Mouse (Mus musculus) neural tube, embryonic 14.5 days (tissue): ENCODE measurements around the gene Stk24. TPM values are rescaled to one million over a fixed set of nuclear protein-coding genes. Genes with fewer than 3 reads are reported as not detected.

ENCODE experiments used
- ATAC-seq: fragments of 200-750 bp; cut with Nextera tagmentation; 2 replicates; pipeline ENCODE4 v1.8.0; 2017; ENCODE audit warnings: low read depth, mild to moderate bottlenecking, moderate TSS enrichment, moderate library complexity
- H3K27ac ChIP-seq: fragments of 300-500 bp; sonication (generic); 2 replicates; pipeline ENCODE4 v1.5.1; 2014; ENCODE audit warnings: low read depth, mild to moderate bottlenecking, control low read depth, low read length, moderate library complexity, mixed read lengths
- H3K27me3 ChIP-seq: fragments of 300-500 bp; sonication (generic); 2 replicates; pipeline ENCODE4 v1.6.1; 2014; ENCODE audit warnings: low read length; ENCODE audit not compliant: control insufficient read depth, insufficient read depth
- H3K36me3 ChIP-seq: fragments of 300-500 bp; sonication (generic); 2 replicates; pipeline ENCODE4 v1.6.1; 2014; ENCODE audit warnings: low read length, mixed read lengths; ENCODE audit not compliant: control insufficient read depth, insufficient read depth
- H3K4me1 ChIP-seq: fragments of 300-500 bp; sonication (generic); 2 replicates; pipeline ENCODE4 v1.6.1; 2014; ENCODE audit warnings: low read length; ENCODE audit not compliant: control insufficient read depth, insufficient read depth
- H3K4me2 ChIP-seq: fragments of 300-500 bp; sonication (generic); 2 replicates; pipeline ENCODE4 v1.6.1; 2014; ENCODE audit warnings: mild to moderate bottlenecking, low read depth, low read length, control low read depth
- H3K4me3 ChIP-seq: fragments of 300-500 bp; sonication (generic); 2 replicates; pipeline ENCODE4 v1.5.1; 2014; ENCODE audit warnings: low read depth, low read length, control low read depth, mixed read lengths
- H3K9ac ChIP-seq: fragments of 300-500 bp; sonication (generic); replicated peaks from 2 replicates; pipeline ENCODE4 v1.6.1; 2014; ENCODE audit warnings: low read depth, mild to moderate bottlenecking, control low read depth, low read length, mixed read lengths
- H3K9me3 ChIP-seq: fragments of 300-500 bp; sonication (generic); 2 replicates; pipeline ENCODE4 v1.6.1; 2016; ENCODE audit warnings: low read length; ENCODE audit not compliant: control insufficient read depth
- WGBS: fragments of 180-500 bp; shearing (Covaris S2); extraction: QIAGEN DNeasy Blood & Tissue Kit; methylation state at CpG from one replicate; pipeline ENCODE4 v1.1.7; 2014; 5-methylcytosine and 5-hydroxymethylcytosine counted together
- polyA plus RNA-seq: library from polyadenylated mRNA; unstranded; fragments of >200 nt; fragmentation: Nextera tagmentation; extraction: Ambion mirVana; gene quantifications from 2 replicates; pipeline ENCODE4 v1.2.1, GENCODE M21; 2014

Gene Stk24
- polyA plus RNA-seq, 1 experiment from 2014 or later: 19.9 TPM

- no peak overlapping the region for H3K4me3 ChIP-seq
- H3K4me1 ChIP-seq: no peaks in the 10 kb centered on the region
- H3K27ac ChIP-seq: no peak overlapping the region
- no peaks in the 10 kb centered on the region for H3K9me3 ChIP-seq
- ATAC-seq: peak; percentile 31; the same call in 1 of the 2 replicates
- H3K27me3 ChIP-seq: no peaks in the 10 kb centered on the region
- H3K4me2 ChIP-seq: no peak overlapping the region
- 60% methylated on average over 8 of the region's 8 CpGs for WGBS
- H3K36me3 ChIP-seq: no peaks in the 10 kb centered on the region
- H3K9ac ChIP-seq: no peak overlapping the region
Observed at GRCm38 (mm10) chr14:121348256-121348655, 31.6 kb downstream of the Stk24 start.

DNA sequence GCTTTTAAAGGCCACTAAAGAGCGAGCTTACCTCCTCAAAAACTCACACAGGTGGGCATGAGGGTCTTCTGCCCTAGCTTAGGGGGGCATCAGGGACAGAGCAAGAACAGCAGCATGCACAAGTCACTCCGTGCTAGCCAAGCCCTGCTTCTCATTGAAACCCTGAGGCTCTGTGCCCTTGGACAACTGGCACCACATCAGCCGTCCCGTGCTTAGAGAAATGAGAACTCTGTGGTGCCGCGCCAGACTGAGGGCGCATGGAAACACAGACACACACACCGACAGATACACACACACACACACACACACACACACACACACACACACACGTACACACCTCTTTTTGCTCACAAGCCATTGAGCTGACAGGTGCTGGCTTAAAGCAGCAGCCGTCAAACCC lies 32.7 kb downstream of the Stk24 start:
- no peak overlapping the region for H3K27ac ChIP-seq
- H3K4me1 ChIP-seq: no peaks in the 10 kb centered on the region
- H3K4me2 ChIP-seq: no peak overlapping the region
- H3K9me3 ChIP-seq: no peaks in the 10 kb centered on the region
- H3K4me3 ChIP-seq: no peak overlapping the region
- H3K9ac ChIP-seq: no peak overlapping the region
- 93% methylated on average over 10 of the region's 10 CpGs for WGBS
- H3K36me3 ChIP-seq: no peaks in the 10 kb centered on the region
- no peak for ATAC-seq
- no peaks in the 10 kb centered on the region for H3K27me3 ChIP-seq

DNA sequence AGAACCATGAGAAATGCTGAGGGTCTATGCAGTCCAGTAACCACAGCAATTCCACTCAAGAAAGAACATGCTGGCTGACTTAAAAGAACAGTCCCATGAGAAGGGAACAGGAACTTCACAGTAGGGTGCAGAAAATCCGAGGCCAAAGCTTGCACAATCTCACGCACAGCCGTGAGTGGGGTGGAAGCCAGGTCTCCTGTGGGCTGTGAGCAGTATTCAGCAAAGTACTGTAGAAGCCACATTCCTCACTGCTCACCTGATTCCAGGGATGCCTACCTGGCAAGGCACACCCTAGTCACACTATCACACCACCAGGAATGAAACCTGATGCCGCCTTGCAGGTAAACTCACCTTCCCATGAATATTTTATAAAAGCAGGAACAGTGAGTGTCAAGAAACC lies 33.2 kb downstream of the Stk24 start:
- Histone ChIP-seq H3K9me3 (no peaks in the 10 kb centered on the region), H3K27ac (no peak overlapping the region), H3K9ac (no peak overlapping the region), H3K4me3 (no peak overlapping the region), H3K36me3 (no peaks in the 10 kb centered on the region), H3K4me1 (no peaks in the 10 kb centered on the region), H3K4me2 (no peak overlapping the region), H3K27me3 (no peaks in the 10 kb centered on the region)
- ATAC-seq: no peak
- 77% methylated on average over 4 of the region's 4 CpGs for WGBS

DNA sequence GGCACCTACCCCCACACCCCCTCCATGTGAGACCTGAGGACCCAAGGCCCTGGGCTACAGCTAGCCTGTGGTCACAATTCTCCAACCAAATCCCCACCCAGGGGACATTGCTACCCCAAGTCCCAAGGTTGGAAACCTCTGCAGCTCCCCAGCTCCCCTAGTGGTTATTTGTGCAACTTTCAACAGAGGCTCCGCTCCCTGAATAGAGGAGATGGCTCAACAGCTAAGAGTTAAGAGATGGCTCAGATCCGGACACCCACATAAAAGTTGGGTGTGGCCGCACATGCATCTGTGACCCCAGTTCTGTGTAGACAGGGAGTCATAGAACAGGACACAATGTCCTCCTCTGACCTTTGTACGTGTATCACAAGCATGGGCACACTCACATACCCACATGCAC lies 33.8 kb downstream of the Stk24 start:
- no peak overlapping the region for H3K4me3 ChIP-seq
- ATAC-seq: no peak
- H3K4me2 ChIP-seq: no peak overlapping the region
- H3K4me1 ChIP-seq: no peaks in the 10 kb centered on the region
- no peak overlapping the region for H3K9ac ChIP-seq
- no peaks in the 10 kb centered on the region for H3K36me3 ChIP-seq
- WGBS: 79% methylated on average over 4 of the region's 4 CpGs
- H3K27me3 ChIP-seq: no peaks in the 10 kb centered on the region
- no peak overlapping the region for H3K27ac ChIP-seq
- no peaks in the 10 kb centered on the region for H3K9me3 ChIP-seq

GRCm38 (mm10) chr14:121344928-121345327 lies 34.9 kb downstream of the Stk24 start:
- no peaks in the 10 kb centered on the region for H3K27me3 ChIP-seq
- no peak overlapping the region for H3K9ac ChIP-seq
- ATAC-seq: no peak
- H3K9me3 ChIP-seq: no peaks in the 10 kb centered on the region
- no peak overlapping the region for H3K4me2 ChIP-seq
- no peak overlapping the region for H3K27ac ChIP-seq
- WGBS: 73% methylated on average over 5 of the region's 5 CpGs
- no peak overlapping the region for H3K4me3 ChIP-seq
- H3K4me1 ChIP-seq: no peaks in the 10 kb centered on the region
- H3K36me3 ChIP-seq: no peaks in the 10 kb centered on the region

DNA sequence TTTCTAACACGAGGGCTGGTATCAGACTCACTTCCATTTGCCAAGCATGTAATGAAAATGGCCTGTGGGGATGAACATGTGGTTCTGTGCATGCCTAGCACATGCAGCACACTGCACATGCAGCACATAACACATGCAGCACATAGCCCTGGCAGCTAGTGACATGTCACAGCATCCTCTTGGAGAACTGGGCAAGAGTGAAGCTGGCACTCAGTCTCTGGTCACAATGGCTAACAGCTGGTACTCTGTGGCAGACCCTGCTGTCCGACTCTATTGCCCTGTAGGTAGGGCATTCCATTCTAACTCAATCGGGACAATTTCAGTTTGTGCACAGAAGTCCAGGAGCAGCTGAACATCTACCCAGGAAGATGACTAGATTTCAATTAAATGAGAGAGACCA lies 36.9 kb downstream of the Stk24 start:
- no peaks in the 10 kb centered on the region for H3K9me3 ChIP-seq
- no peak overlapping the region for H3K4me3 ChIP-seq
- ATAC-seq: no peak
- WGBS: 82% methylated on average over 3 of the region's 3 CpGs
- H3K27ac ChIP-seq: no peak overlapping the region
- H3K9ac ChIP-seq: no peak overlapping the region
- no peaks in the 10 kb centered on the region for H3K36me3 ChIP-seq
- no peak overlapping the region for H3K4me2 ChIP-seq
- no peaks in the 10 kb centered on the region for H3K4me1 ChIP-seq
- H3K27me3 ChIP-seq: no peaks in the 10 kb centered on the region

- Histone ChIP-seq H3K9ac (no peak overlapping the region), H3K4me1 (no peaks in the 10 kb centered on the region), H3K27ac (no peak overlapping the region), H3K27me3 (no peaks in the 10 kb centered on the region), H3K9me3 (no peaks in the 10 kb centered on the region), H3K4me3 (no peak overlapping the region), H3K36me3 (peaks cover 3% of the 10 kb centered on the region; the same call in 1 of the 2 replicates), H3K4me2 (no peak overlapping the region)
- no peak for ATAC-seq
- 88% methylated on average over 8 of the region's 8 CpGs for WGBS
Observed at GRCm38 (mm10) chr14:121339951-121340401, 39.8 kb downstream of the Stk24 start.

GRCm38 (mm10) chr14:121338819-121339573 lies 40.8 kb downstream of the Stk24 start:
- Histone ChIP-seq H3K4me3 (no peak overlapping the region), H3K4me1 (no peaks in the 10 kb centered on the region), H3K27ac (no peak overlapping the region), H3K27me3 (no peaks in the 10 kb centered on the region), H3K36me3 (peaks cover 3% of the 10 kb centered on the region; the same call in 1 of the 2 replicates), H3K9me3 (no peaks in the 10 kb centered on the region), H3K4me2 (no peak overlapping the region), H3K9ac (no peak overlapping the region)
- ATAC-seq: peak; percentile 52; the same call in 1 of the 2 replicates
- 79% methylated on average over 18 of the region's 18 CpGs for WGBS

GRCm38 (mm10) chr14:121330090-121330408 lies 49.8 kb downstream of the Stk24 start:
- Histone ChIP-seq H3K27me3 (no peaks in the 10 kb centered on the region), H3K9ac (no peak overlapping the region), H3K4me1 (no peaks in the 10 kb centered on the region), H3K27ac (no peak overlapping the region), H3K9me3 (no peaks in the 10 kb centered on the region), H3K36me3 (no peaks in the 10 kb centered on the region), H3K4me3 (no peak overlapping the region), H3K4me2 (no peak overlapping the region)
- ATAC-seq: no peak
- WGBS: 87% methylated on average over 3 of the region's 3 CpGs
